Mouse (Mus musculus) heart, postnatal 0 days (tissue): Measurements from ENCODE around the gene Tsacc. TPM values are rescaled to one million over a fixed set of nuclear protein-coding genes. Genes with fewer than 3 reads are reported as not detected.

Experiments
- ATAC-seq: fragments of 200-750 bp; cut with Nextera tagmentation; 2 replicates; pipeline ENCODE4 v1.8.0; 2017; ENCODE audit warnings: low read depth, moderate number of reproducible peaks, moderate library complexity; ENCODE audit not compliant: insufficient read depth
- DNase-seq: peaks from one replicate; pipeline ENCODE4 v3.0.0-alpha.2; 2016; ENCODE audit warnings: low spot score
- H3K27ac ChIP-seq: fragments of 300-500 bp; sonication (generic); 2 replicates; pipeline ENCODE4 v1.5.1; 2014; ENCODE audit warnings: low read depth, mild to moderate bottlenecking
- H3K27me3 ChIP-seq: fragments of 300-500 bp; sonication (generic); 2 replicates; pipeline ENCODE4 v1.6.1; 2014; ENCODE audit warnings: low read length, mixed read lengths; ENCODE audit not compliant: control insufficient read depth, insufficient read depth
- H3K36me3 ChIP-seq: fragments of 300-500 bp; sonication (generic); replicated peaks from 2 replicates; pipeline ENCODE4 v1.6.1; 2014; ENCODE audit warnings: low read length, mixed read lengths; ENCODE audit not compliant: control insufficient read depth, insufficient read depth
- H3K4me1 ChIP-seq: fragments of 300-500 bp; sonication (generic); 2 replicates; pipeline ENCODE4 v1.6.1; 2014; ENCODE audit warnings: antibody characterized with exemption; ENCODE audit not compliant: control insufficient read depth, insufficient read depth
- H3K4me2 ChIP-seq: fragments of 300-500 bp; sonication (generic); 2 replicates; pipeline ENCODE4 v1.6.1; 2014; ENCODE audit warnings: low read depth, mild to moderate bottlenecking, low read length, moderate library complexity
- H3K4me3 ChIP-seq: fragments of 300-500 bp; sonication (generic); 2 replicates; pipeline ENCODE4 v1.5.1; 2014; ENCODE audit warnings: low read depth, low read length
- H3K9ac ChIP-seq: fragments of 300-500 bp; sonication (generic); replicated peaks from 2 replicates; pipeline ENCODE4 v1.6.1; 2014; ENCODE audit warnings: low read depth, low read length, mixed read lengths
- H3K9me3 ChIP-seq: fragments of 300-500 bp; sonication (generic); replicated peaks from 2 replicates; pipeline ENCODE4 v1.6.1; 2016; ENCODE audit warnings: low read length; ENCODE audit not compliant: control insufficient read depth
- CTCF ChIP-seq: IDR thresholded peaks from 2 replicates; pipeline ENCODE4 v1.5.1; 2016; ENCODE audit warnings: antibody characterized with exemption, control low read depth, low read depth
- EP300 ChIP-seq: IDR thresholded peaks from 2 replicates; pipeline ENCODE4 v1.6.1; 2016; ENCODE audit warnings: antibody characterized with exemption, low read depth
- WGBS: fragments of 180-500 bp; shearing (Covaris S2); extraction: QIAGEN DNeasy Blood & Tissue Kit; methylation state at CpG from one replicate; pipeline ENCODE4 v1.1.7; 2014; 5-methylcytosine and 5-hydroxymethylcytosine counted together
- polyA plus RNA-seq: library from polyadenylated mRNA; unstranded; fragments of >200 nt; fragmentation: Nextera tagmentation; extraction: Ambion mirVana; gene quantifications from 2 replicates; pipeline ENCODE4 v1.2.1, GENCODE M21; 2015
- total RNA-seq: library from RNA; depleted of rRNA; stranded (reverse); fragments of >200 nt; gene quantifications from 2 replicates; pipeline ENCODE4 v1.2.3, GENCODE M21; 2014; ENCODE audit warnings: low replicate concordance

The Tsacc gene
- total and polyA plus RNA-seq, 2 experiments from 2014 or later: 14.3 to 21.5 TPM

- DNase-seq (no peak), ATAC-seq (no peak)
- Histone ChIP-seq H3K4me3 (no peak overlapping the region), H3K4me1 (no peaks in the 10 kb centered on the region), H3K4me2 (no peak overlapping the region), H3K9me3 (no peaks in the 10 kb centered on the region), H3K27ac (no peak overlapping the region), H3K9ac (no peak overlapping the region), H3K36me3 (no peaks in the 10 kb centered on the region), H3K27me3 (no peaks in the 10 kb centered on the region; the same call in none of the 2 replicates)
- 72% methylated on average over 3 of the region's 3 CpGs for WGBS
- TF ChIP-seq CTCF: no peak
- no peak for TF ChIP-seq EP300
Observed at GRCm38 (mm10) chr3:88262346-88262745, 34.5 kb downstream of the Tsacc start.

GRCm38 (mm10) chr3:88256382-88256781, 40.4 kb downstream of the Tsacc start:
- Histone ChIP-seq H3K36me3 (no peaks in the 10 kb centered on the region), H3K9ac (no peak overlapping the region), H3K27me3 (peaks cover 44% of the 10 kb centered on the region), H3K9me3 (no peaks in the 10 kb centered on the region), H3K27ac (no peak overlapping the region), H3K4me1 (0 out of 2 replicates have a peak, but pooled peaks cover 7% of the 10 kb centered on the region), H3K4me2 (no peak overlapping the region), H3K4me3 (no peak overlapping the region)
- no peak for ATAC-seq
- TF ChIP-seq CTCF (no peak), EP300 (no peak)
- DNase-seq: no peak
- 55% methylated on average over 7 of the region's 7 CpGs for WGBS

DNA sequence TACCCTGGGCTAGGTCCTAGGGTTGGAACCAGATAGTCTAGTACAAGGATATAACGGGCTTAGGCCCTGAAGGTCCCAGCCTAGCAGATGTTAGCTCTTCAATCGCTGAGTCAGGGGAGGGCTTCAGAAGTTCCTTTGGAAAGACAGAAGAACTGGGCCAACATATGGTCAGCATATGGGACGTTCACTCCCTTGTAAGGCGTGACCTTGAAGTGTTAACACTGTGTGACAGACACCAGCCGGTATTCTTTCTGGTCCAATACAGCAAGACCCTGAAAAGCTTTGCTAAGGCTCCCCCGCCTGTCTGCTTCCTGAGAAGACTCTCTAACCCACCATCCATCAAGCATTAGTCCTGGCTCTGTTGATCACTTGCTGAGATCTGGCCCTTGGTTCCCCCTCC, 40.8 kb downstream of the Tsacc start:
- peaks cover 44% of the 10 kb centered on the region for H3K27me3 ChIP-seq
- H3K4me1 ChIP-seq: 0 out of 2 replicates have a peak, but pooled peaks cover 7% of the 10 kb centered on the region
- no peaks in the 10 kb centered on the region for H3K36me3 ChIP-seq
- TF ChIP-seq CTCF (no peak), EP300 (no peak)
- H3K9me3 ChIP-seq: no peaks in the 10 kb centered on the region
- no peak overlapping the region for H3K9ac ChIP-seq
- no peak overlapping the region for H3K4me3 ChIP-seq
- H3K27ac ChIP-seq: no peak overlapping the region
- ATAC-seq (no peak), DNase-seq (no peak)
- WGBS: 52% methylated on average over 6 of the region's 6 CpGs
- no peak overlapping the region for H3K4me2 ChIP-seq

DNA sequence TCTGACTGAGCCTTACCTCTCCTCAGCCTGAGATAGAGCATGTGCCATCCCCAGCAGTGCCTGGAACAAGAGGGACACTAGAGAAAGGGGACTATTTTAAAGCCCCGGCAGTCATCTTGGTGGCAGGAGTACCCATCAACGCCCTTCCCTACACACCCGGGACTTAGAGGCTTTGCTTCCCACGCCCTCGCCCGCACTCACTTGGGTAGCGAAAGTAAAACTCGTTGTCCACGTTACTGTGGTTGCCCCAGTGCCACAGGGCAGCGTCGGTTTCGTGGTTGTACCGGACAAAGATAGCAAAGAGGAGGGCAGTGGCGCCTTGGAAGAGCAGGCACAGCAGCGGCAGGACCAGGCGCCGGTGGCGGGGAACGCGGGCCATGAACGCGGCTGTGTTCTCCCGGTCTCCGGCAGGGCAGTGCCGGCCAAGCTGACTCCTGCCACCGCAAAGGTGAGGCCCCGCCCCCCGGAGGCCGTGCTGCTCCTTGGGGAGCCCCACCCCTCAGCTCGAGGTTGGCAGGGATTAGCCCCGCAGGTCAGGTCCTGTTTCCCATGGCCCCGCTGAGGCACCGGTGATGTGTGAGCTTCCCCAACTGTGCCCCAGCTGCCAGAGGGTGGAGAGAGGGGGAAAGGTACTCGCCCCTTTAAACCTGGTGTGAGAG, 42.4 kb downstream of the Tsacc start, which contains the start of gene Rhbg:
TSS of gene Rhbg (minus strand) at position 442 of the 659 bp plus-strand sequence.
- no peak for DNase-seq
- H3K27ac ChIP-seq: no peak within 1 kb of the TSS

DNA sequence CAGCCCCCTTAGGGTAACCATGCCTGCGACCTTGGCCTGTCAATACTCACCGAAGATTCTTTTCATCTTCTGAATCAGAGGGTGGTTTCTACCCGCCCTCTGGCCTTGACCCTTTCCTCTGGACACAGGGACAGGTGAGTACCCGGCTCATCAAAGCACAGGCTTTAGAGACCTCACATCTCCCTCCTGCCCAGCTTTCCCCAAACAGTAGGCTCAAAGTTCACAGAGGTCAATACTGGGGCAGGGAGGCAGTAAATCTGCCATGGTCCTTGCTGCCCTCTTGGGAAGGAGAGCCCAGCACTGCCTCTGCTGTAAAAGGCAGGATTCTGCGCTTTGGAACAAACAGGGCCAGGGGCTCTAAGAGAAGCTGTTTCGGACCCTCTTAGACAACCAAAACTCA, 44.1 kb downstream of the Tsacc start:
- Histone ChIP-seq H3K36me3 (no peaks in the 10 kb centered on the region), H3K4me3 (no peak overlapping the region), H3K27ac (no peak overlapping the region), H3K27me3 (peaks cover 44% of the 10 kb centered on the region), H3K9ac (no peak overlapping the region), H3K4me2 (no peak overlapping the region), H3K4me1 (0 out of 2 replicates have a peak, but pooled peaks cover 7% of the 10 kb centered on the region), H3K9me3 (no peaks in the 10 kb centered on the region)
- DNase-seq (no peak), ATAC-seq (no peak)
- 79% methylated on average over 6 of the region's 6 CpGs for WGBS
- TF ChIP-seq CTCF (no peak), EP300 (no peak)

More for the DNA sequence above, 42.4 kb downstream of the Tsacc start, which contains the start of gene Rhbg:
- TF ChIP-seq CTCF: no peak
- TF ChIP-seq EP300: no peak
- 1% methylated on average over 34 of the region's 34 CpGs for WGBS
- H3K36me3 ChIP-seq: no peaks in the 10 kb centered on the region
- peak within 1 kb of the TSS; percentile 50 for H3K4me3 ChIP-seq
- no peak; the same call in 1 of the 2 replicates for ATAC-seq
- no peaks in the 10 kb centered on the region for H3K9me3 ChIP-seq
- peak within 1 kb of the TSS; percentile 70 for H3K4me2 ChIP-seq
- H3K4me1 ChIP-seq: 0 out of 2 replicates have a peak, but pooled peaks cover 7% of the 10 kb centered on the region
- H3K9ac ChIP-seq: peak within 1 kb of the TSS; percentile 17; the same call in 1 of the 2 replicates
- H3K27me3 ChIP-seq: peaks cover 44% of the 10 kb centered on the region

DNA sequence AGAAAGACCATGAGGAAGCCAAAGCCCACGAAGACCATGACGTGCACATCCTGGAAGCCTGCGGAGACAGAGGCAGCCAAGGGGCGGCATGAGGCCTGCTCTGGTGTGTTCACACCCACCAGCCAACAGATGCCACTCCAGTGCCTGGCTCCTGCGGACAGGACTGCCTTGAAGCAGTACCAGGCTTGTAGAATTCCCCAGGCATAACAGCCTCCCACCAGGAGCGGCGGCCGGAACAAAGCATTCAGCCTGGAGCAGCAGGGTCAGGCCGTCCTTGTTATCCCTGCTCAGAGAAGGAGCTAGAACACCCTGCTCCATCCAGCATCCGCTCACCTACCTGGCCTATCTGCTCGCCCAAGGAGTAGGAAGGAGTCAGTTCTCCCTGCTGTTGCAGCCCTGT, 48.4 kb downstream of the Tsacc start:
- peaks cover 37% of the 10 kb centered on the region for H3K27me3 ChIP-seq
- TF ChIP-seq EP300 (no peak), CTCF (no peak)
- no peak for ATAC-seq

More for the DNA sequence above, 48.4 kb downstream of the Tsacc start:
- Histone ChIP-seq H3K4me3 (no peak overlapping the region), H3K4me2 (no peak overlapping the region), H3K9me3 (no peaks in the 10 kb centered on the region), H3K36me3 (no peaks in the 10 kb centered on the region), H3K4me1 (no peaks in the 10 kb centered on the region), H3K9ac (no peak overlapping the region), H3K27ac (no peak overlapping the region)
- no peak for DNase-seq
- 73% methylated on average over 11 of the region's 11 CpGs for WGBS
